Mouse (Mus musculus) hindbrain, embryonic 11.5 days (tissue): ENCODE results near the gene Kif5a. TPM values are rescaled to one million over a fixed set of nuclear protein-coding genes. Genes with fewer than 3 reads are reported as not detected.
"Not testable (repeated sequence)": the region's sequence is repeated elsewhere in the genome, so short reads cannot be mapped to it uniquely, and the experiment has no call there.

Experiments
- ATAC-seq: fragments of 200-750 bp; cut with Nextera tagmentation; 2 replicates; pipeline ENCODE4 v1.8.0; 2017; ENCODE audit warnings: mild to moderate bottlenecking, moderate TSS enrichment, moderate library complexity; ENCODE audit not compliant: low FRiP score
- DNase-seq: peaks from one replicate; pipeline ENCODE4 v3.0.0-alpha.2; 2015; ENCODE audit warnings: low spot score
- H3K27ac ChIP-seq: fragments of 300-500 bp; sonication (generic); 2 replicates; pipeline ENCODE4 v1.5.1; 2014; ENCODE audit warnings: mild to moderate bottlenecking, low read depth, low read length
- H3K27me3 ChIP-seq: fragments of 300-500 bp; sonication (generic); 2 replicates; pipeline ENCODE4 v1.6.1; 2014; ENCODE audit warnings: mild to moderate bottlenecking, low read length, moderate library complexity, mixed read lengths; ENCODE audit not compliant: control insufficient read depth, insufficient read depth
- H3K36me3 ChIP-seq: fragments of 300-500 bp; sonication (generic); 2 replicates; pipeline ENCODE4 v1.6.1; 2014; ENCODE audit warnings: mild to moderate bottlenecking, low read length, moderate library complexity, mixed read lengths; ENCODE audit not compliant: control insufficient read depth, insufficient read depth
- H3K4me1 ChIP-seq: fragments of 300-500 bp; sonication (generic); replicated peaks from 2 replicates; pipeline ENCODE4 v1.6.1; 2014; ENCODE audit warnings: low read length, mixed read lengths; ENCODE audit not compliant: control insufficient read depth, insufficient read depth
- H3K4me2 ChIP-seq: fragments of 300-500 bp; sonication (generic); replicated peaks from 2 replicates; pipeline ENCODE4 v1.6.1; 2014; ENCODE audit warnings: mild to moderate bottlenecking, low read depth, low read length
- H3K4me3 ChIP-seq: fragments of 300-500 bp; sonication (generic); 2 replicates; pipeline ENCODE4 v1.5.1; 2014; ENCODE audit warnings: low read depth, low read length
- H3K9ac ChIP-seq: fragments of 300-500 bp; sonication (generic); 2 replicates; pipeline ENCODE4 v1.6.1; 2014; ENCODE audit warnings: low read depth, low read length
- H3K9me3 ChIP-seq: fragments of 300-500 bp; sonication (generic); 2 replicates; pipeline ENCODE4 v1.6.1; 2016; ENCODE audit warnings: low read length; ENCODE audit not compliant: control insufficient read depth
- WGBS: fragments of 180-500 bp; shearing (Covaris S2); extraction: QIAGEN DNeasy Blood & Tissue Kit; methylation state at CpG from one replicate; pipeline ENCODE4 v1.1.7; 2014; 5-methylcytosine and 5-hydroxymethylcytosine counted together
- polyA plus RNA-seq: library from polyadenylated mRNA; unstranded; fragments of >200 nt; fragmentation: Nextera tagmentation; extraction: Ambion mirVana; gene quantifications from 2 replicates; pipeline ENCODE4 v1.2.1, GENCODE M21; 2014

Kif5a gene
- 41.4 and 42.2 TPM in 2 replicates for polyA plus RNA-seq

DNA sequence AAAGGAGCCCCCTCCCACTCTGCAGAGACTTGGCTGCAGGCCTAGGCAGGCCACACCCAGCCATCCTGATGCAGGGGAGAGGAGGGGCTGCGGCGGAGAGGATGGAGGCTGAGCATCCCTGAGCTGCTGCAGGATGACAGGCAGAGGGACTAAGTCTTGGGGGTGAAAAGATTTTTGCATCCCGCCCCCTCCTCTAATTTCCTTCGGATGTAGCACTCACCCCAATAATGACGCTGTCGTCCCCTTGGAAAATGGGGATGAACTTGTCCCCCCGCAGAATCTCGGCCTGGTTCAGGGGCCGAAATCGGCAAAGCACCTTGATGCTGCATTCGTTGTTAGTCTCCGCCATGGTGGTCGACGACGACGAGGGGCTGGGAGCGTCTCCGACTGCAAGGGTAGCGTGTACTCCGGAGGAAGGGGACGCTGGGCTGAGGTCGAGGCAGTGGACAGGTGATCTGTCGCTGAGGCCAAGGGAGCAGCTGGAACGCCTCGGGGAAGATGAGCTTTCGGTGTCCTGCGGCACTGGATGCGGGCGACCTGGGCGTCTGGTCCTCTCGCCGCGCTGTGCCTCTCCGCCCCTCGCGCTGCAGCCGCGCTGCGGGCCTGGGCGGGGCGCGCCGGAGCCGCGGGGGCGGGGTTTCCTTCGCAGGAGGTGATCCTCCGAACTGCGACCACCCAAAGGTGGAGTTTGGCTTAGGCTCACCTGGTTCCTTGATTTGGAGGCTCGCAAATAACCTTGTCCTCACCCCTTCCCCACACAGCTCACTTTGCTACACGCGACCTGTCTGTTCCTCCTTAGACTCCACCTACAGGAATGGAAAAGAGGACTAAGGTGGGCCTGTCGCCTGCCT is at the start of gene Kif5a:
TSS of gene Kif5a (minus strand) at position 801 of the 851 bp plus-strand sequence.
- Histone ChIP-seq H3K9me3 (no peaks in the 10 kb centered on the region), H3K4me3 (peak within 1 kb of the TSS; percentile 58), H3K27me3 (no peaks in the 10 kb centered on the region), H3K36me3 (no peaks in the 10 kb centered on the region), H3K4me2 (peak within 1 kb of the TSS; percentile 88), H3K4me1 (peaks cover 9% of the 10 kb centered on the region; the same call in 1 of the 2 replicates), H3K27ac (peak within 1 kb of the TSS; percentile 79), H3K9ac (peak within 1 kb of the TSS; percentile 74)
- peak; percentile 28; the same call in 1 of the 2 replicates for ATAC-seq
- DNase-seq: peak; percentile 77
- 1% methylated on average over 48 of the region's 53 CpGs for WGBS

DNA sequence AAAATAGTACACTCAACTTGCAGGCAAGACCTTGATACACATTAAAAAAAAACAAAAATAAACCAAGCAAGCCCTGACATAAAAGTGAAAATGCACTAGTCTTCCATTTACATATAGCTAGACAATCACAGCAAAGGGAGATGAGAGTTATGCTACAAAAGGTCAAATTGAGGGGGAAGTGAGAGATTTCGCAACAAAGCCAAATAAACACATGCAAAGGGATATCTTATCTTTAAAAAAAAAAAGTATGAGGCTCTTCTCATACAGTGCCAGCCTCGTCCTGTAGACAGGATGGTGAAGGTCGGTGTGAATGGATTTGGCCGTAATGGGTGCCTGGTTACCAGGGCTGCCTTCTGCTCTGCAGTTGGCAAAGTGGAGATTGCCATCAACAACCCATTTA is 49.7 kb upstream of the Kif5a start:
- H3K4me3 ChIP-seq: no peak overlapping the region
- peaks cover 4% of the 10 kb centered on the region; the same call in 1 of the 2 replicates for H3K4me1 ChIP-seq
- peaks cover 4% of the 10 kb centered on the region; the same call in 1 of the 2 replicates for H3K36me3 ChIP-seq
- ATAC-seq (no peak), DNase-seq (no peak)
- 79% methylated on average over 4 of the region's 4 CpGs for WGBS
- no peak overlapping the region for H3K9ac ChIP-seq
- no peaks in the 10 kb centered on the region for H3K9me3 ChIP-seq
- H3K27me3 ChIP-seq: no peaks in the 10 kb centered on the region
- H3K4me2 ChIP-seq: no peak overlapping the region
- H3K27ac ChIP-seq: no peak overlapping the region

DNA sequence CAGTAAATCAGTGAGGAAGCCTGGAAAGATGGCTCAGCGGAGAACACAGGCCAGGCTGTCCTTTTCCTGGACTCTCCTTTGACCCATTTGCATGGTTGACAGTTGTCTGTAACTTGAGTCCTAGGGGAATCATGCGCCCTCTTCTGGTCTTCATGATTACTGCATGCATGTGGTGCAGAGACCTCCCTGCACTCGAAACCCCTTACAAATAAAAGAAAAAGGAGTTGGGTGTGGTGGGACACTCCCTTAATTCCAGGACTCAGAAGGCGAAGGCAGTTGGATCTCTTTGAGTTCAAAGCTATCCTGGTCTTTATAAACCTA is 49.2 kb upstream of the Kif5a start:
- H3K9me3 ChIP-seq: no peaks in the 10 kb centered on the region
- no peaks in the 10 kb centered on the region for H3K27me3 ChIP-seq
- no peak overlapping the region for H3K27ac ChIP-seq
- H3K36me3 ChIP-seq: peaks cover 4% of the 10 kb centered on the region; the same call in 1 of the 2 replicates
- peak overlapping the region; percentile 51 for H3K4me2 ChIP-seq
- ATAC-seq (peak; percentile 66), DNase-seq (peak; percentile 94)
- no peak overlapping the region for H3K9ac ChIP-seq
- H3K4me3 ChIP-seq: peak overlapping the region; percentile 85
- H3K4me1 ChIP-seq: peaks cover 4% of the 10 kb centered on the region; the same call in 1 of the 2 replicates
- WGBS: 5% methylated on average over 4 of the region's 4 CpGs

DNA sequence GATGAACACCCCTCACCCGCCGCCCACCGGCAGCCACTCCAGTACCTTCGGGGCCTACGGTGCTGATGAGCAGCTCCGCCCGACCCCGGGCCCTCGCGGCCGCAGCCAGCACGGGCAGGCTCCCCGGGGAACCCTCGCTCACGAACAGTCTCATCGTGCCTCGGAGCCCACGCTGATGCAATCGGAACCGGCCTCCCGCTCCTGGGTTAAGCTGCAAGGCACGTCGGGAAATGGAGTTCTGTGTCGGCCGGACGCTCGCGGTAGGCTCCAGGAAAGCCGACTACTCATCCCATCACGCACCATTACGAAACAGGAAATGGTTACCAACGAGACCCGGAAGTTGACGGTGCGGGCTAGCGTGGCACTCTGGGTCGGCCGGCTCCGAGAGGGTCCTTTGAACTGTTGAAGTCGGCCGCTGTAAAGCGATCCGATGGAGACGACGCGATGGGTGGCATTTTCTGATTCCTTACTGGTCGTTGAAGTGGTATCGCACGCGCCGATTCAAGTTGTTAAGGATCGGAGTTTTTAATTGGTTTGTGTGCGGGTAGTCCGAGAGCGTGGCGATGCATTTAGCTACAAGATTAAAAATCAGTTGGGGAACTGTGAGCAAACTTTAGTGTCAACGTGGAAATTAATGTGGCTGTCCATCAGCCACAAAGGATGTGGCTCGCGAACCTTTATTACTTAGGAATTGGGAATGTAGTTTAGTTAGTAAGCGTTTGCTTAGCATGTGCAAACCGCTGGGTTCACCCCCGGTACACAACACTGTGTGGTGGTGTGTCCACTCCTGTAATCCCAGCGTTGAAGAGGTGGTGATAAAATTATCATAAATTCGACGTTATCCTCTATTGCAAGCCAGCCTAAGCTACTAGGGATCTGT is 48.6 kb upstream of the Kif5a start, which contains the start of gene Mars:
TSS of gene Mars (minus strand) at position 311 of the 880 bp plus-strand sequence.
- WGBS: under 1% methylated on average over 59 of the region's 65 CpGs
- DNase-seq (peak; percentile 94), ATAC-seq (peak; percentile 97)

DNA sequence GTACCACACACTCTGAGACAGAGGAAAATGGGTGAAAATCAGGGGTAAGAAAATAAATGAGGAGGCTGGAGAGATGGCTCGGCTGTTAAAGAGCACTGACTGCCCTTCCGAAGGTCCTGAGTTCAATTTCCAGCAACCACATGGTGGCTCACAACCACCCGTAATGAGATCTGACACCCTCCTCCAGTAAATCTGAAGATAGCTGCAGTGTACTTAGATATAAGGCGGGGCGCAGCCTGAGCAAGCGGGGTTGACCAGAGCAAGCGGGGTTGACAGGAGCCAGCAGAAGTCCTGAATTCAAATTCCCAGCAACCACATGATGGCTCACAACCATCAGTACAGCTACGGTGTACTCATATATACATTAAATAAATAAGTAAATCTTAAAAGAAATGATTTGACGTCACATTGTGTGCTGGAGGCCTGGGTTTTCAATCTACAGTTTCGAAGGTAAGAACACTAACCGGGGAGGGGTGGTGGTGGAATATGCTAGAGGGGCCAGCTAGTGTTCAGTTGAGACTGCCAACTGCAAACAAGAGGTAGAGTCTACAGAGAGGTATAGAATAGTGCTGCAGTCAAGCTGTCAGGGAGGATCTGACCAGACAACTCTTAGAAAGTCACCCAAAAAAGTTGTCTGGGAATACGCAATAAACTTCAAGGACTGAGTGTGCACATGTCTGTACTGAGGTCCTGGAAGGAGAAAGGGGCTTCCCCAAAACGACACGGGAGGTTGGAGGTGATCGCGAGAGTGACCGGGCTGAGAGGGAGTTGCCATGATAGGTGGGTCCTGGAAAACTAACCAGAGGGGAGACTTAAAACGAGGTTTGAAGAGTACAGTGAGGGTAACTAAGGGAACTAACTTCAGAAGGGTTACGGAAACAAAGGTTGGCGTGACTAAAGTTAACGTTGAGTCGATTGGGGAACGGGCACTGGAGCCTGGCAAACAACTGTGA is 47.7 kb upstream of the Kif5a start:
- WGBS: 38% methylated on average over 23 of the region's 23 CpGs
- DNase-seq (no peak), ATAC-seq (peak; percentile 53)
- Histone ChIP-seq H3K4me2 (peak overlapping the region; percentile 51), H3K4me1 (peaks cover 4% of the 10 kb centered on the region; the same call in 1 of the 2 replicates), H3K9ac (peak overlapping the region; percentile 75), H3K9me3 (no peaks in the 10 kb centered on the region), H3K36me3 (peaks cover 10% of the 10 kb centered on the region; the same call in 1 of the 2 replicates), H3K4me3 (peak overlapping the region; percentile 85), H3K27ac (peak overlapping the region; percentile 68), H3K27me3 (no peaks in the 10 kb centered on the region)

More for the DNA sequence above, 48.6 kb upstream of the Kif5a start, which contains the start of gene Mars:
- Histone ChIP-seq H3K9ac (peak within 1 kb of the TSS; percentile 75), H3K36me3 (peaks cover 4% of the 10 kb centered on the region; the same call in 1 of the 2 replicates), H3K27me3 (no peaks in the 10 kb centered on the region), H3K4me3 (peak within 1 kb of the TSS; percentile 85), H3K4me2 (peak within 1 kb of the TSS; percentile 51), H3K4me1 (peaks cover 4% of the 10 kb centered on the region; the same call in 1 of the 2 replicates), H3K27ac (peak within 1 kb of the TSS; percentile 68), H3K9me3 (no peaks in the 10 kb centered on the region)

DNA sequence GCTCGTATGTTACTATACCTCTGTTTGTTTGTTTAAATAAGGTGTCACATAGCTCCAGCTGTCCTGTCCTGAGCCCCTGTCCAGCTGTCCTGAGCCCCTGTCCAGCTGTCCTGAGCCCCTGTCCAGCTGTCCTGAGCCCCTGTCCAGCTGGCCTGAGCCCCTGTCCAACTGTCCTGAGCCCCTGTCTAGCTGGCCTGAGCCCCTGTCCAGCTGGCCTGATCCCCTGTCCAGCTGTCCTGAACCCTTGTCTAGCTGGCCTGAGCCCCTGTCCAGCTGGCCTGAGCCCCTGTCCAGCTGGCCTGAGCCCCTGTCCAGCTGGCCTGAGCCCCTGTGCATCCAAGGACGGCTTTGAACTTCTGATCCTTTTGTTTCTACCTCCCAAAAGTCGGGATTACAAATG is 46.0 kb upstream of the Kif5a start:
- H3K27me3 ChIP-seq, H3K9ac ChIP-seq, H3K27ac ChIP-seq, H3K4me2 ChIP-seq, ATAC-seq, H3K4me1 ChIP-seq, DNase-seq, H3K9me3 ChIP-seq, H3K4me3 ChIP-seq: not testable (repeated sequence)
- WGBS: 96% methylated on average over 3 of the region's 3 CpGs
- peaks cover 14% of the 10 kb centered on the region; the same call in 1 of the 2 replicates for H3K36me3 ChIP-seq

DNA sequence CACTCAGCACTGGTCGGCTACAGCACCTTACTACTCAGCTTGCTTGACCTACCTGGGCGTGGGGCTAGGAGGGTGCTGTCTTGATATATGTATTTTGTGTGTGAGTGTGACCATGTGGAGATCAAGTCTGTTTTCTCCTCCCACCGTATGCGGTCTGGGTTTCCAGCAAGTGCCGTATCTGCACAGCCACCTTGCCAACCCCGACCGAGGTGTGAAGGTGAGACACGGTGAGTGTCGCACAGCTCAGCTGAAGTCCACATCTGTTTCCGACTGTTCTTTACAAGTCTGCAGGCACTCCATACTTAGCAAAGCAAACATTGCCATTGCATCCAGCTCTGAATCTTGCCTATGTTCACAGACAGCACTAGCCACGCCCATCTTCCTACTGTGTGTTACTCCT is 40.0 kb upstream of the Kif5a start:
- no peaks in the 10 kb centered on the region for H3K4me1 ChIP-seq
- WGBS: 94% methylated on average over 11 of the region's 11 CpGs
- H3K27me3 ChIP-seq: no peaks in the 10 kb centered on the region
- H3K9me3 ChIP-seq: no peaks in the 10 kb centered on the region
- ATAC-seq (no peak), DNase-seq (no peak)
- H3K4me2 ChIP-seq: no peak overlapping the region
- peaks cover 21% of the 10 kb centered on the region for H3K36me3 ChIP-seq
- no peak overlapping the region for H3K4me3 ChIP-seq
- no peak overlapping the region for H3K9ac ChIP-seq
- H3K27ac ChIP-seq: no peak overlapping the region
